Mouse (Mus musculus) left cerebral cortex, postnatal 25 days (tissue): ENCODE data around the gene Appl2. TPM values are rescaled to one million over a fixed set of nuclear protein-coding genes. Genes with fewer than 3 reads are reported as not detected.
"Not testable (repeated sequence)": the region's sequence is repeated elsewhere in the genome, so short reads cannot be mapped to it uniquely, and the experiment has no call there.

Experiments
- DNase-seq, 2 experiments: peaks; one replicate each; pipeline ENCODE4 v3.0.0; 2022; ENCODE audit warnings: low spot score in 2 of 2, mixed read lengths in 1 of 2
- intact Hi-C: fragments of 180-260 bp; cut with DNase I; formaldehyde crosslinking; loops from one replicate; pipeline ENCODE4 v1.15.1; 2025
- total RNA-seq, 2 experiments: library from RNA; stranded (reverse); gene quantifications; 2 replicates each; pipeline ENCODE4 v1.2.3; 2021

The Appl2 gene
- total RNA-seq = 10 to 100 TPM; 49.6 to 56.0 TPM

GRCm38 (mm10) chr10:83648131-83649020, at the start of gene Appl2:
Gene Appl2 (minus strand): TSS chr10:83648738.
- intact Hi-C loops = loop anchor here (2.0 to 5.0 kb wide), 2 partner anchors 74 to 129 kb away; partner anchors contain the start of gene 1500009L16Rik
- peak; percentile 90 to 92 for DNase-seq

- intact Hi-C loops = no loop called here
- no peak for DNase-seq
Observed at GRCm38 (mm10) chr10:83696226-83696625, 47.7 kb upstream of the Appl2 start.

- DNase-seq = no peak
- intact Hi-C loops = no loop called here
Observed at GRCm38 (mm10) chr10:83692175-83692895, 43.8 kb upstream of the Appl2 start.

- intact Hi-C loops = no loop called here
- DNase-seq = no peak
Observed at GRCm38 (mm10) chr10:83688215-83688614, 39.7 kb upstream of the Appl2 start.

- no peak for DNase-seq
- intact Hi-C loops = no loop called here
Observed at GRCm38 (mm10) chr10:83681334-83681733, 32.8 kb upstream of the Appl2 start.

GRCm38 (mm10) chr10:83666556-83666955, 18.0 kb upstream of the Appl2 start:
- DNase-seq = no peak
- intact Hi-C loops = no loop called here

- intact Hi-C loops = no loop called here
- no peak for DNase-seq
Observed at GRCm38 (mm10) chr10:83661925-83662324, 13.4 kb upstream of the Appl2 start.

- intact Hi-C loops = no loop called here
- DNase-seq = no peak
Observed at GRCm38 (mm10) chr10:83660605-83661004, 12.1 kb upstream of the Appl2 start.

GRCm38 (mm10) chr10:83654591-83654990, 6.1 kb upstream of the Appl2 start:
- DNase-seq = no peak
- intact Hi-C loops = no loop called here

GRCm38 (mm10) chr10:83652205-83652866, 3.8 kb upstream of the Appl2 start:
- DNase-seq, intact Hi-C loops: not testable (repeated sequence)

GRCm38 (mm10) chr10:83649037-83649436, 499 bp upstream of the Appl2 start:
- intact Hi-C loops = loop anchor here (2.0 to 5.0 kb wide), 2 partner anchors 74 to 128 kb away; partner anchors contain the start of gene 1500009L16Rik
- no peak for DNase-seq

GRCm38 (mm10) chr10:83646351-83646885, 2.1 kb downstream of the Appl2 start:
- intact Hi-C loops = loop anchor here (5.0 kb wide), 1 partner anchor 131 kb away; no protein-coding TSS in a partner anchor
- no peak for DNase-seq

GRCm38 (mm10) chr10:83645716-83645990, 2.9 kb downstream of the Appl2 start:
- intact Hi-C loops = loop anchor here (5.0 kb wide), 1 partner anchor 132 kb away; no protein-coding TSS in a partner anchor
- DNase-seq = no peak

GRCm38 (mm10) chr10:83644865-83645715, 3.4 kb downstream of the Appl2 start:
- intact Hi-C loops = loop anchor here (5.0 kb wide), 1 partner anchor 132 kb away; no protein-coding TSS in a partner anchor
- peak in 1 of 2 experiments; percentile 40 for DNase-seq

- intact Hi-C loops = no loop called here
- DNase-seq = no peak
Observed at GRCm38 (mm10) chr10:83644167-83644566, 4.4 kb downstream of the Appl2 start.

- DNase-seq = no peak
- intact Hi-C loops = no loop called here
Observed at GRCm38 (mm10) chr10:83641641-83642040, 6.9 kb downstream of the Appl2 start.

- peak in 1 of 2 experiments; percentile 58 for DNase-seq
- intact Hi-C loops = no loop called here
Observed at GRCm38 (mm10) chr10:83639881-83640386, 8.6 kb downstream of the Appl2 start.

GRCm38 (mm10) chr10:83637295-83637694, 11.2 kb downstream of the Appl2 start:
- DNase-seq = peak; percentile 75 to 93
- intact Hi-C loops = no loop called here

- DNase-seq = no peak
- intact Hi-C loops = no loop called here
Observed at GRCm38 (mm10) chr10:83636191-83636590, 12.3 kb downstream of the Appl2 start.
